Mouse (Mus musculus) liver, embryonic 11.5 days (tissue): ENCODE measurements at regions not wholly inside any gene's neighbourhood (a gene's known extent, or its start where the extent isn't known, plus 50 kb on each side); places are given as distances from the start of the nearest gene placed in this dataset.

Experiments
- ATAC-seq: fragments of 200-750 bp; cut with Nextera tagmentation; replicated peaks from 2 replicates; pipeline ENCODE4 v1.8.0; 2017; ENCODE audit warnings: moderate number of reproducible peaks, mild to moderate bottlenecking, moderate TSS enrichment, moderate library complexity; ENCODE audit not compliant: low FRiP score
- DNase-seq: peaks from one replicate; pipeline ENCODE4 v3.0.0-alpha.2; 2017; ENCODE audit warnings: low spot score
- H3K27ac ChIP-seq: fragments of 300-500 bp; sonication (generic); 2 replicates; pipeline ENCODE4 v1.5.1; 2014; ENCODE audit warnings: mild to moderate bottlenecking, low read depth, low read length, control low read depth
- H3K27me3 ChIP-seq: fragments of 300-500 bp; sonication (generic); replicated peaks from 2 replicates; pipeline ENCODE4 v1.6.1; 2014; ENCODE audit warnings: low read length, mixed read lengths; ENCODE audit not compliant: control insufficient read depth, insufficient read depth
- H3K36me3 ChIP-seq: fragments of 300-500 bp; sonication (generic); 2 replicates; pipeline ENCODE4 v1.6.1; 2014; ENCODE audit warnings: mild to moderate bottlenecking, low read length, moderate library complexity, mixed read lengths; ENCODE audit not compliant: control insufficient read depth, insufficient read depth
- H3K4me1 ChIP-seq: fragments of 300-500 bp; sonication (generic); replicated peaks from 2 replicates; pipeline ENCODE4 v1.6.1; 2014; ENCODE audit warnings: low read length, mixed read lengths; ENCODE audit not compliant: control insufficient read depth, insufficient read depth
- H3K4me2 ChIP-seq: fragments of 300-500 bp; sonication (generic); 2 replicates; pipeline ENCODE4 v1.6.1; 2014; ENCODE audit warnings: mild to moderate bottlenecking, control low read depth, moderate library complexity
- H3K4me3 ChIP-seq: fragments of 300-500 bp; sonication (generic); 2 replicates; pipeline ENCODE4 v1.5.1; 2014; ENCODE audit warnings: low read depth, low read length, control low read depth
- H3K9ac ChIP-seq: fragments of 300-500 bp; sonication (generic); 2 replicates; pipeline ENCODE4 v1.6.1; 2014; ENCODE audit warnings: low read depth, low read length, control low read depth
- H3K9me3 ChIP-seq: fragments of 300-500 bp; sonication (generic); 2 replicates; pipeline ENCODE4 v1.6.1; 2016; ENCODE audit warnings: low read length, inconsistent platforms, mixed read lengths; ENCODE audit not compliant: control insufficient read depth
- WGBS: fragments of 180-500 bp; shearing (Covaris S2); extraction: QIAGEN DNeasy Blood & Tissue Kit; methylation state at CpG from one replicate; pipeline ENCODE4 v1.1.7; 2014; 5-methylcytosine and 5-hydroxymethylcytosine counted together

- DNase-seq (no peak), ATAC-seq (no peak)
- H3K9me3 ChIP-seq: no peaks in the 10 kb centered on the region
- no peaks in the 10 kb centered on the region for H3K4me1 ChIP-seq
- H3K36me3 ChIP-seq: no peaks in the 10 kb centered on the region
- no peak overlapping the region for H3K9ac ChIP-seq
- no peak overlapping the region for H3K27ac ChIP-seq
- no peak overlapping the region for H3K4me3 ChIP-seq
- H3K4me2 ChIP-seq: no peak overlapping the region
- H3K27me3 ChIP-seq: no peaks in the 10 kb centered on the region
- 57% methylated on average over 3 of the region's 3 CpGs for WGBS
Measured at GRCm38 (mm10) chr13:63649058-63649647, 75.8 kb upstream of the Ptch1 start.

- no peak overlapping the region for H3K4me2 ChIP-seq
- H3K27me3 ChIP-seq: no peaks in the 10 kb centered on the region
- WGBS: 82% methylated on average over 6 of the region's 6 CpGs
- H3K27ac ChIP-seq: no peak overlapping the region
- no peaks in the 10 kb centered on the region for H3K4me1 ChIP-seq
- no peak overlapping the region for H3K9ac ChIP-seq
- H3K36me3 ChIP-seq: no peaks in the 10 kb centered on the region
- DNase-seq: no peak
- H3K4me3 ChIP-seq: no peak overlapping the region
- no peak for ATAC-seq
- H3K9me3 ChIP-seq: no peaks in the 10 kb centered on the region
Measured at GRCm38 (mm10) chr13:63654514-63654913, 81.1 kb upstream of the Ptch1 start.

- no peak overlapping the region for H3K4me3 ChIP-seq
- WGBS: 83% methylated on average over 8 of the region's 8 CpGs
- H3K4me1 ChIP-seq: no peaks in the 10 kb centered on the region
- ATAC-seq (no peak), DNase-seq (no peak)
- no peak overlapping the region for H3K4me2 ChIP-seq
- H3K27ac ChIP-seq: no peak overlapping the region
- no peaks in the 10 kb centered on the region for H3K36me3 ChIP-seq
- H3K9me3 ChIP-seq: no peaks in the 10 kb centered on the region
- no peaks in the 10 kb centered on the region for H3K27me3 ChIP-seq
- H3K9ac ChIP-seq: no peak overlapping the region
Measured at GRCm38 (mm10) chr13:63657115-63657514, 83.7 kb upstream of the Ptch1 start.

- H3K36me3 ChIP-seq: no peaks in the 10 kb centered on the region
- no peaks in the 10 kb centered on the region for H3K27me3 ChIP-seq
- H3K4me2 ChIP-seq: no peak overlapping the region
- H3K9ac ChIP-seq: no peak overlapping the region
- no peak overlapping the region for H3K4me3 ChIP-seq
- 88% methylated on average over 7 of the region's 7 CpGs for WGBS
- ATAC-seq (no peak), DNase-seq (no peak)
- H3K9me3 ChIP-seq: no peaks in the 10 kb centered on the region
- no peaks in the 10 kb centered on the region for H3K4me1 ChIP-seq
- H3K27ac ChIP-seq: no peak overlapping the region
Measured at GRCm38 (mm10) chr13:63659412-63659811, 86.0 kb upstream of the Ptch1 start.

GRCm38 (mm10) chr13:63660431-63660830 is 87.0 kb upstream of the Ptch1 start:
- Histone ChIP-seq H3K9me3 (no peaks in the 10 kb centered on the region), H3K9ac (no peak overlapping the region), H3K27me3 (no peaks in the 10 kb centered on the region), H3K27ac (no peak overlapping the region), H3K4me2 (no peak overlapping the region), H3K4me3 (no peak overlapping the region), H3K4me1 (no peaks in the 10 kb centered on the region), H3K36me3 (no peaks in the 10 kb centered on the region)
- no peak for ATAC-seq
- WGBS: 76% methylated on average over 4 of the region's 4 CpGs
- DNase-seq: no peak

GRCm38 (mm10) chr13:63668576-63668975 is 95.2 kb upstream of the Ptch1 start:
- no peak overlapping the region for H3K9ac ChIP-seq
- ATAC-seq (no peak), DNase-seq (no peak)
- no peaks in the 10 kb centered on the region for H3K9me3 ChIP-seq
- no peak overlapping the region for H3K4me3 ChIP-seq
- H3K27me3 ChIP-seq: no peaks in the 10 kb centered on the region
- H3K27ac ChIP-seq: no peak overlapping the region
- no peaks in the 10 kb centered on the region for H3K4me1 ChIP-seq
- 30% methylated on average over 4 of the region's 4 CpGs for WGBS
- H3K4me2 ChIP-seq: no peak overlapping the region
- H3K36me3 ChIP-seq: no peaks in the 10 kb centered on the region

GRCm38 (mm10) chr13:63669031-63669430 is 95.6 kb upstream of the Ptch1 start:
- ATAC-seq (no peak), DNase-seq (no peak)
- Histone ChIP-seq H3K9me3 (no peaks in the 10 kb centered on the region), H3K9ac (no peak overlapping the region), H3K27me3 (no peaks in the 10 kb centered on the region), H3K4me1 (no peaks in the 10 kb centered on the region), H3K4me3 (no peak overlapping the region), H3K36me3 (no peaks in the 10 kb centered on the region), H3K27ac (no peak overlapping the region), H3K4me2 (no peak overlapping the region)
- 31% methylated on average over 2 of the region's 2 CpGs for WGBS

GRCm38 (mm10) chr13:63672425-63672824 is 99.0 kb upstream of the Ptch1 start:
- no peak for ATAC-seq
- Histone ChIP-seq H3K27ac (no peak overlapping the region), H3K27me3 (no peaks in the 10 kb centered on the region), H3K36me3 (no peaks in the 10 kb centered on the region), H3K9ac (no peak overlapping the region), H3K4me3 (no peak overlapping the region), H3K4me2 (no peak overlapping the region), H3K4me1 (no peaks in the 10 kb centered on the region), H3K9me3 (no peaks in the 10 kb centered on the region)
- 61% methylated on average over 4 of the region's 4 CpGs for WGBS
- DNase-seq: no peak

GRCm38 (mm10) chr13:63677696-63678095 is 104.3 kb upstream of the Ptch1 start:
- no peak overlapping the region for H3K4me2 ChIP-seq
- H3K4me1 ChIP-seq: no peaks in the 10 kb centered on the region
- 64% methylated on average over 2 of the region's 2 CpGs for WGBS
- DNase-seq: no peak
- no peak for ATAC-seq
- H3K36me3 ChIP-seq: no peaks in the 10 kb centered on the region
- H3K4me3 ChIP-seq: no peak overlapping the region
- H3K27ac ChIP-seq: no peak overlapping the region
- no peak overlapping the region for H3K9ac ChIP-seq
- no peaks in the 10 kb centered on the region for H3K9me3 ChIP-seq
- no peaks in the 10 kb centered on the region for H3K27me3 ChIP-seq
